Mouse (Mus musculus) liver, embryonic 16.5 days (tissue): Measurements from ENCODE around the gene Arl15. TPM values are rescaled to one million over a fixed set of nuclear protein-coding genes. Genes with fewer than 3 reads are reported as not detected.
A peak's percentile ranks its signal among the peaks of the same experiment; 100 is the strongest.

Experiments used
- ATAC-seq: fragments of 200-750 bp; cut with Nextera tagmentation; 2 replicates; pipeline ENCODE4 v1.8.0; 2017; ENCODE audit warnings: low read depth, mild to moderate bottlenecking, moderate number of reproducible peaks, moderate library complexity
- H3K27ac ChIP-seq: fragments of 300-500 bp; sonication (generic); 2 replicates; pipeline ENCODE4 v1.5.1; 2014; ENCODE audit warnings: mild to moderate bottlenecking, low read length
- H3K27me3 ChIP-seq: fragments of 300-500 bp; sonication (generic); 2 replicates; pipeline ENCODE4 v1.6.1; 2014; ENCODE audit warnings: low read depth, low read length, mixed read lengths; ENCODE audit not compliant: control insufficient read depth, insufficient read depth
- H3K36me3 ChIP-seq: fragments of 300-500 bp; sonication (generic); 2 replicates; pipeline ENCODE4 v1.6.1; 2014; ENCODE audit warnings: mild to moderate bottlenecking; ENCODE audit not compliant: control insufficient read depth, insufficient read depth
- H3K4me1 ChIP-seq: fragments of 300-500 bp; sonication (generic); 2 replicates; pipeline ENCODE4 v1.6.1; 2014; ENCODE audit warnings: low read depth, low read length, mixed read lengths; ENCODE audit not compliant: control insufficient read depth
- H3K4me2 ChIP-seq: fragments of 300-500 bp; sonication (generic); 2 replicates; pipeline ENCODE4 v1.6.1; 2014; ENCODE audit warnings: low read depth, low read length, mixed read lengths
- H3K4me3 ChIP-seq: fragments of 300-500 bp; sonication (generic); 2 replicates; pipeline ENCODE4 v1.5.1; 2014; ENCODE audit warnings: low read depth, mild to moderate bottlenecking, low read length
- H3K9ac ChIP-seq: fragments of 300-500 bp; sonication (generic); 2 replicates; pipeline ENCODE4 v1.6.1; 2014; ENCODE audit warnings: low read depth, low read length
- H3K9me3 ChIP-seq: fragments of 300-500 bp; sonication (generic); replicated peaks from 2 replicates; pipeline ENCODE4 v1.6.1; 2016; ENCODE audit warnings: low read length; ENCODE audit not compliant: control insufficient read depth
- WGBS: fragments of 180-500 bp; shearing (Covaris S2); extraction: QIAGEN DNeasy Blood & Tissue Kit; methylation state at CpG from one replicate; pipeline ENCODE4 v1.1.7; 2014; ENCODE audit not compliant: insufficient replicate concordance; 5-methylcytosine and 5-hydroxymethylcytosine counted together
- polyA plus RNA-seq: library from polyadenylated mRNA; unstranded; fragments of >200 nt; fragmentation: Nextera tagmentation; extraction: Ambion mirVana; gene quantifications from 2 replicates; pipeline ENCODE4 v1.2.1, GENCODE M21; 2015

The Arl15 gene
- polyA plus RNA-seq, 1 experiment from 2014 or later: 2.9 TPM

- H3K9me3 ChIP-seq: no peaks in the 10 kb centered on the region
- H3K4me1 ChIP-seq: no peaks in the 10 kb centered on the region
- no peak for ATAC-seq
- no peak overlapping the region for H3K27ac ChIP-seq
- H3K27me3 ChIP-seq: no peaks in the 10 kb centered on the region
- no peak overlapping the region for H3K9ac ChIP-seq
- H3K4me3 ChIP-seq: no peak overlapping the region
- no peaks in the 10 kb centered on the region for H3K36me3 ChIP-seq
- no peak overlapping the region for H3K4me2 ChIP-seq
- WGBS: 79% methylated on average over 6 of the region's 6 CpGs
These were observed 232.0 kb downstream of the Arl15 start for GRCm38 (mm10) chr13:114026306-114026705.

DNA sequence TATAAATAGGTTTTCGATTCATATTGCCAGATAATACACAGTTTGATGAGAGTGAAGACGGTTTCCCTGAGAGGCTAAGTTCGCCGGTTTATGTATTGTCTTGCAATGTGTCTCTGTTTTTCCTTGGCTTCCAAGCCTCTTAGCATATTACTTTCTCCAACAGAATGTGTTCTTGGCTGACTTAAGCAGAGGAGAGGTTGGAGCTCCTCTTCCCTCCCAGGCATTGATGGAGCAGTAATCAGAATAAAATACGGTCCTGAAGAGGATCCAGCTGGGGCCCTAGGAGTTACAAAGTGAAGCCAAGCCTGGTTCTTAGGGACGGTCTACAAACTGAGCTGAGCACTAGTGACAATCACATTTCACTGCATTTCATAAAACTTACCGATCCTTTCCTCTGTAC lies 232.4 kb downstream of the Arl15 start:
- Histone ChIP-seq H3K4me3 (no peak overlapping the region), H3K9me3 (no peaks in the 10 kb centered on the region), H3K36me3 (no peaks in the 10 kb centered on the region), H3K27me3 (no peaks in the 10 kb centered on the region), H3K4me2 (no peak overlapping the region), H3K9ac (no peak overlapping the region), H3K27ac (no peak overlapping the region), H3K4me1 (no peaks in the 10 kb centered on the region)
- WGBS: 79% methylated on average over 7 of the region's 7 CpGs
- no peak for ATAC-seq

- WGBS: 62% methylated on average over 10 of the region's 10 CpGs
- Histone ChIP-seq H3K9ac (no peak overlapping the region), H3K4me3 (no peak overlapping the region)
These were observed 253.8 kb downstream of the Arl15 start for GRCm38 (mm10) chr13:114048071-114048470.

DNA sequence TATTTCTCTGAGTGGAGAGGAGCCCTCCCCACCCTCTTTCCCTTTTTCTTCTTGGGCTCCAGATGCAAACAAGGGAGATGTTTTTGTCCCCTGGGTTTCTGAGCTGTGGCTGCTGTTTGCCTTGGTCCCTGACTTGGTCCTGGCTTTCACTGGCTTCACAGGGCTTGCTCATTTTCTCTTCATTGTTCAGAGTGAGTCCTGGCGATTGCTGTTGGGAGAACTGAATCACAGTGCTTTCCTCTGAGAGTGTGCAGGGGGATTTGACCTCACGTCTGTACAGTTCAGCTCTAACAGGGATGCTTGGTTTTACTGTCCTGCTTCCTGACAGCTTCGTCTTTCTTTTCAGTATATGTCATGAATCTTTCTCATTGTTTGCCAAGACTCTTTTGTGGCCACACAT lies 254.4 kb downstream of the Arl15 start:
- 57% methylated on average over 3 of the region's 3 CpGs for WGBS
- ATAC-seq: no peak

More at GRCm38 (mm10) chr13:114048071-114048470, 253.8 kb downstream of the Arl15 start:
- ATAC-seq: no peak
- H3K9me3 ChIP-seq: no peaks in the 10 kb centered on the region
- H3K36me3 ChIP-seq: no peaks in the 10 kb centered on the region
- H3K4me1 ChIP-seq: no peaks in the 10 kb centered on the region
- H3K4me2 ChIP-seq: no peak overlapping the region
- no peaks in the 10 kb centered on the region for H3K27me3 ChIP-seq
- H3K27ac ChIP-seq: no peak overlapping the region

DNA sequence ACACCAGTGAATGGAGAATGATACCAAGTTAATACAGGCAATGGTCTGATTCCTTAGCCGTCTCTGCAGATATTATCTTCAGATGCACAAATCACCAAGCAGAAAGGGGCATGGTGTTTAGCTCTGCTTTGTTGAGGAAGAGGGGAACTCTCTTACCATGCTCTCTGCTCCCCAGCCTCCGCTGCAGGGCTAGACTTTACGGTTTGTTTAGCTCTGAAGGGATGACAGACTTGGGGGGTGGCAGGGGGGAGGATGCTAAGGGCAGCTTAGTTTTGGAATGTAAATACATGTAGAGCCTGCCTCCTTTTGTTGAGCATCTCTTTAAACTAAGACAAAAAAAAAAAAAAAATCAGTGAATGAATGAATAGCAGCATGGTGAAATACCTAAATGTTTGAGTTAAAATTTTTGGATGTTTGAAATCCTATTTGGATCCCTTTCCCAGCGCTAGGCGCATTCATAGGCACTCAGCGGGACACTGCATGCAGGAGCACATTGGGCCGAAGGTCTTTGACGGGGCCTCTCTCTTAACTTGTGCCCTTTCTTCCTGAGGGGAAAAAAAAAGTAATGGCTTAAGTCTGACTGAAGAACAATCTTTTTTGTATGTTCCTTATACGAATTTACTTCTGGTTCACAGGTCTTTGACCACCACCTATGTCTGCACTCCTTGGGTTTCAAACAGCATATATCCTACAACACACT lies 257.0 kb downstream of the Arl15 start:
- 71% methylated on average over 9 of the region's 9 CpGs for WGBS

More for the DNA sequence above, 254.4 kb downstream of the Arl15 start:
- no peaks in the 10 kb centered on the region for H3K4me1 ChIP-seq
- H3K4me2 ChIP-seq: no peak overlapping the region
- H3K9ac ChIP-seq: no peak overlapping the region
- H3K9me3 ChIP-seq: no peaks in the 10 kb centered on the region
- no peak overlapping the region for H3K27ac ChIP-seq
- no peaks in the 10 kb centered on the region for H3K27me3 ChIP-seq
- H3K4me3 ChIP-seq: no peak overlapping the region
- no peaks in the 10 kb centered on the region for H3K36me3 ChIP-seq

DNA sequence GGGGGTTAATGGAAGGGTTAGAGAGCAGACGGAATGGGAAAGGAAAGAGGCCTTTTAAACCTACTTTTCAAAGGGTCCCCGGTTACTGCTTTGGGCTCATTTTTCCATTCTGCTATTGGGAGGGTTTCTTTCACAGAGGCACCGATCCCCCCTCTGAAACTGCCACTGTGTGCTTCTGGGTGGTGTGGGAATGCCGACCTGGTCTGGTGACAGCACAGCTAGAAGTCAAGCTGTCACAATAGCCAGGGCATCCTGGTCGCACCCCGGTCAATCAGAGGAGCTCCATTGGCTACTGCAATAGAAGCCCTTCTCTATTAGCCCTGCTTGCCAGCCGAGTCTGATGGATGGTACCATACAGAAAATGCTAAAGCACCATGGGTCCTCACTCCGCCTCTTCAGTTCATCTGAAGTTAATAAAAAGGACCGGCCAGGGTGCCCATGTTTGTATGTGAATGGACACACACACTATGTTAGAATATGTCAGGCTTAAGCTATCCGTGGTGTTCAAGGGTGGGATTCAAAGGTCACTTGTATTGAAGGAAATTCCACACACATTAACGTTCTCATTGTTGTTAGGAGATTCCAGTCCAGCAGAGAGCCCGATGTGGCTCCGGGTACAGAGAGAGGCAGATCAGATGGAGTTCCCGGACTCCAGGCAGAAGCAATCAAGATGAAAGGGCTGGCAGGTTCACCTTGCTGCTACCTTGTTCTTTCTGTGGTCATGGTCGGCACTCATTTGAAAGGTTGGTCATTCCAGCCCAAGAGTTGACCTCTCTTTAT lies 258.3 kb downstream of the Arl15 start:
- Histone ChIP-seq H3K9ac (no peak overlapping the region), H3K4me2 (no peak overlapping the region), H3K27ac (no peak overlapping the region), H3K27me3 (no peaks in the 10 kb centered on the region), H3K36me3 (no peaks in the 10 kb centered on the region), H3K9me3 (no peaks in the 10 kb centered on the region), H3K4me3 (no peak overlapping the region), H3K4me1 (no peaks in the 10 kb centered on the region)
- 72% methylated on average over 15 of the region's 15 CpGs for WGBS
- ATAC-seq: no peak

More for the DNA sequence above, 257.0 kb downstream of the Arl15 start:
- no peak overlapping the region for H3K4me3 ChIP-seq
- H3K9me3 ChIP-seq: no peaks in the 10 kb centered on the region
- H3K27me3 ChIP-seq: no peaks in the 10 kb centered on the region
- H3K4me2 ChIP-seq: no peak overlapping the region
- H3K4me1 ChIP-seq: no peaks in the 10 kb centered on the region
- H3K9ac ChIP-seq: no peak overlapping the region
- H3K36me3 ChIP-seq: no peaks in the 10 kb centered on the region
- ATAC-seq: no peak
- no peak overlapping the region for H3K27ac ChIP-seq

DNA sequence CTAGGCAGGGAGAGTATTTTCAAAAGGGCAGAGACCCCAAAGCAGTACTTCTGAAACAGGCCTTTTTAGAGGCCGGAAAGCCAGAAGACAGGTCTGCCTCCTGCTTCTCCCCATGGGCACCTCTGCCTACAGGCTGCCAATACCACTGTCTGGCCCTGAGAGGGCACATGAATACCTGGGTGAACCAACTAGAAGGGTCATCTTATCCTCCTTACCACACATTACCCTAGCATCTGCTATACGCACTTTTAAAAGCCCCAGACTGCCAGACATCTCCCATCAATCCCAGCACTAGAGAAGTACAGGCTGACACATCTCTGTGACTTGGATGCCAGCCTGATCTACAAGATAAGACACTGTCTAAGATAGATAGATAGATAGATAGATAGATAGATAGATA lies 259.0 kb downstream of the Arl15 start:
- H3K4me3 ChIP-seq: no peak overlapping the region
- 96% methylated on average over 2 of the region's 2 CpGs for WGBS
- H3K27ac ChIP-seq: no peak overlapping the region
- no peaks in the 10 kb centered on the region for H3K4me1 ChIP-seq
- no peaks in the 10 kb centered on the region for H3K9me3 ChIP-seq
- no peak overlapping the region for H3K4me2 ChIP-seq
- H3K27me3 ChIP-seq: no peaks in the 10 kb centered on the region
- no peak overlapping the region for H3K9ac ChIP-seq
- H3K36me3 ChIP-seq: no peaks in the 10 kb centered on the region
- no peak for ATAC-seq

DNA sequence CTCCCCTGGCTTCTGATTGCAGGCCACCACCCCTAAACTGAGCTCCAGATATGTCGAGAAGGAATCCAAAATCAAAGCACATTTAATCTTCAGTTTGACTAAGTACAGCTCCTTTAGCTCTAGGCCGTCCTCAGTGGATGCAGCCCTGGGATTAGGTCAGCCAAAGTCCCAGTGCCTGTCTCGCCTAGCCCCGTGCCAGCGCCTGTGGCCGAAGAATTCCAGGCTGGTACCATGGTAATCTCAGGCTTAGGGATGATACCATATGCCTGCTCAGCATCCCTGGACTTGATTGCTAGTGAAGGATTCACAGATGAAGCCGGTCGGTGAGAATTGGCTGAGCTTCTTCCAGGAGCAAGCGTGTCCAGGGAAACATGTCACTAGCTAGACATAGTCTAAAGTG lies 261.4 kb downstream of the Arl15 start:
- Histone ChIP-seq H3K27ac (no peak overlapping the region), H3K4me3 (no peak overlapping the region), H3K4me1 (no peaks in the 10 kb centered on the region), H3K36me3 (no peaks in the 10 kb centered on the region), H3K27me3 (no peaks in the 10 kb centered on the region), H3K4me2 (no peak overlapping the region), H3K9ac (no peak overlapping the region), H3K9me3 (no peaks in the 10 kb centered on the region)
- no peak for ATAC-seq
- 79% methylated on average over 9 of the region's 9 CpGs for WGBS

GRCm38 (mm10) chr13:114060258-114060657 lies 266.0 kb downstream of the Arl15 start:
- Histone ChIP-seq H3K9ac (no peak overlapping the region), H3K4me1 (no peaks in the 10 kb centered on the region; the same call in 1 of the 2 replicates), H3K27me3 (no peaks in the 10 kb centered on the region), H3K4me3 (no peak overlapping the region), H3K36me3 (no peaks in the 10 kb centered on the region), H3K27ac (no peak overlapping the region), H3K4me2 (no peak overlapping the region), H3K9me3 (no peaks in the 10 kb centered on the region)
- ATAC-seq: peak; percentile 72
- 72% methylated on average over 6 of the region's 6 CpGs for WGBS
